Mouse (Mus musculus): Measurements from ENCODE around the gene Ebna1bp2. TPM values are rescaled to one million over a fixed set of nuclear protein-coding genes. Genes with fewer than 3 reads are reported as not detected.

Ebna1bp2 gene
- polyA plus RNA-seq, 1 experiment from 2014 or later: 61.0 TPM

- Histone ChIP-seq H3K9ac (replicated peaks) (peak overlapping the region; percentile 64), H3K4me2 (ENCODE audit: low read depth, low read length) (peak overlapping the region; percentile 83), H3K4me1 (ENCODE audit: insufficient read depth) (peaks cover 9% of the 10 kb centered on the region), H3K27me3 (ENCODE audit: insufficient read depth, low read length) (no peaks in the 10 kb centered on the region), H3K27ac (ENCODE audit: low read depth) (no peak overlapping the region; the same call in 1 of the 2 replicates), H3K4me3 (ENCODE audit: low read depth, low read length) (peak overlapping the region; percentile 77), H3K9me3 (ENCODE audit: low read length) (no peaks in the 10 kb centered on the region), H3K36me3 (replicated peaks; ENCODE audit: insufficient read depth, low read length) (peaks cover 26% of the 10 kb centered on the region)
- WGBS (ENCODE audit: insufficient replicate concordance): 0% methylated on average over 23 of the region's 23 CpGs
- ATAC-seq: peak; percentile 14; the same call in 1 of the 2 replicates
- no peak for DNase-seq
- TF ChIP-seq EP300 (IDR thresholded peaks at IDR 0.05; ENCODE audit: low read depth): no peak
- no peak for TF ChIP-seq CTCF (IDR thresholded peaks at IDR 0.05; ENCODE audit: low read depth)
Measured at GRCm38 (mm10) chr4:118620967-118621320, 345 bp downstream of the Ebna1bp2 start.

GRCm38 (mm10) chr4:118621781-118622180, 1.2 kb downstream of the Ebna1bp2 start:
- WGBS (ENCODE audit: insufficient replicate concordance): 56% methylated on average over 9 of the region's 9 CpGs
- DNase-seq: no peak
- Histone ChIP-seq H3K9ac (replicated peaks) (peak overlapping the region; percentile 64), H3K27me3 (ENCODE audit: insufficient read depth, low read length) (no peaks in the 10 kb centered on the region), H3K4me1 (ENCODE audit: insufficient read depth) (peaks cover 9% of the 10 kb centered on the region), H3K27ac (ENCODE audit: low read depth) (no peak overlapping the region), H3K4me2 (ENCODE audit: low read depth, low read length) (peak overlapping the region; percentile 83), H3K9me3 (ENCODE audit: low read length) (no peaks in the 10 kb centered on the region), H3K4me3 (ENCODE audit: low read depth, low read length) (peak overlapping the region; percentile 77), H3K36me3 (replicated peaks; ENCODE audit: insufficient read depth, low read length) (peaks cover 32% of the 10 kb centered on the region)
- TF ChIP-seq EP300 (IDR thresholded peaks at IDR 0.05; ENCODE audit: low read depth): no peak
- TF ChIP-seq CTCF (IDR thresholded peaks at IDR 0.05; ENCODE audit: low read depth): no peak
- ATAC-seq: no peak

- peaks cover 28% of the 10 kb centered on the region for H3K36me3 ChIP-seq (replicated peaks; ENCODE audit: insufficient read depth, low read length)
- no peak overlapping the region for H3K27ac ChIP-seq (ENCODE audit: low read depth)
- H3K4me3 ChIP-seq (ENCODE audit: low read depth, low read length): no peak overlapping the region
- H3K4me2 ChIP-seq (ENCODE audit: low read depth, low read length): no peak overlapping the region
- ATAC-seq (no peak), DNase-seq (no peak)
- H3K9ac ChIP-seq (replicated peaks): no peak overlapping the region
- H3K27me3 ChIP-seq (ENCODE audit: insufficient read depth, low read length): no peaks in the 10 kb centered on the region
- H3K9me3 ChIP-seq (ENCODE audit: low read length): no peaks in the 10 kb centered on the region
- H3K4me1 ChIP-seq (ENCODE audit: insufficient read depth): no peaks in the 10 kb centered on the region
- WGBS (ENCODE audit: insufficient replicate concordance): 84% methylated on average over 5 of the region's 5 CpGs
- TF ChIP-seq EP300 (IDR thresholded peaks at IDR 0.05; ENCODE audit: low read depth): no peak
- TF ChIP-seq CTCF (IDR thresholded peaks at IDR 0.05; ENCODE audit: low read depth): no peak
Measured at GRCm38 (mm10) chr4:118630261-118630660, 9.7 kb downstream of the Ebna1bp2 start.

- no peak overlapping the region for H3K9ac ChIP-seq (replicated peaks)
- DNase-seq: no peak
- H3K9me3 ChIP-seq (ENCODE audit: low read length): no peaks in the 10 kb centered on the region
- WGBS (ENCODE audit: insufficient replicate concordance): 39% methylated on average over 20 of the region's 20 CpGs
- no peak overlapping the region for H3K27ac ChIP-seq (ENCODE audit: low read depth)
- no peaks in the 10 kb centered on the region for H3K4me1 ChIP-seq (ENCODE audit: insufficient read depth)
- H3K4me3 ChIP-seq (ENCODE audit: low read depth, low read length): no peak overlapping the region
- no peak for ATAC-seq
- no peak overlapping the region for H3K4me2 ChIP-seq (ENCODE audit: low read depth, low read length)
- no peaks in the 10 kb centered on the region for H3K36me3 ChIP-seq (replicated peaks; ENCODE audit: insufficient read depth, low read length)
- TF ChIP-seq EP300 (IDR thresholded peaks at IDR 0.05; ENCODE audit: low read depth) (no peak), CTCF (IDR thresholded peaks at IDR 0.05; ENCODE audit: low read depth) (no peak)
- H3K27me3 ChIP-seq (ENCODE audit: insufficient read depth, low read length): no peaks in the 10 kb centered on the region
Measured at GRCm38 (mm10) chr4:118642346-118643190, 22.0 kb downstream of the Ebna1bp2 start.

- Histone ChIP-seq H3K9me3 (ENCODE audit: low read length) (no peaks in the 10 kb centered on the region), H3K36me3 (replicated peaks; ENCODE audit: insufficient read depth, low read length) (no peaks in the 10 kb centered on the region), H3K4me1 (ENCODE audit: insufficient read depth) (no peaks in the 10 kb centered on the region), H3K27ac (ENCODE audit: low read depth) (no peak overlapping the region), H3K9ac (replicated peaks) (no peak overlapping the region), H3K27me3 (ENCODE audit: insufficient read depth, low read length) (no peaks in the 10 kb centered on the region), H3K4me3 (ENCODE audit: low read depth, low read length) (no peak overlapping the region), H3K4me2 (ENCODE audit: low read depth, low read length) (no peak overlapping the region)
- DNase-seq (peak; percentile 75), ATAC-seq (no peak)
- 2% methylated on average over 2 of the region's 2 CpGs for WGBS (ENCODE audit: insufficient replicate concordance)
- TF ChIP-seq EP300 (IDR thresholded peaks at IDR 0.05; ENCODE audit: low read depth) (no peak), CTCF (IDR thresholded peaks at IDR 0.05; ENCODE audit: low read depth) (peak; percentile 88)
Measured at GRCm38 (mm10) chr4:118645234-118645633, 24.6 kb downstream of the Ebna1bp2 start.

GRCm38 (mm10) chr4:118658652-118659051, 38.1 kb downstream of the Ebna1bp2 start, which contains the start of gene Olfr62:
Olfr62 (plus strand) TSS chr4:118658952.
- no peak within 1 kb of the TSS for H3K27ac ChIP-seq (ENCODE audit: low read depth)
- no peaks in the 10 kb centered on the region for H3K36me3 ChIP-seq (replicated peaks; ENCODE audit: insufficient read depth, low read length)
- no peak for DNase-seq
- H3K4me1 ChIP-seq (ENCODE audit: insufficient read depth): no peaks in the 10 kb centered on the region
- TF ChIP-seq EP300 (IDR thresholded peaks at IDR 0.05; ENCODE audit: low read depth): no peak
- H3K4me3 ChIP-seq (ENCODE audit: low read depth, low read length): no peak within 1 kb of the TSS
- H3K4me2 ChIP-seq (ENCODE audit: low read depth, low read length): no peak within 1 kb of the TSS
- no peaks in the 10 kb centered on the region for H3K27me3 ChIP-seq (ENCODE audit: insufficient read depth, low read length)
- ATAC-seq: no peak
- no peak within 1 kb of the TSS for H3K9ac ChIP-seq (replicated peaks)
- no peaks in the 10 kb centered on the region for H3K9me3 ChIP-seq (ENCODE audit: low read length)

Other genes starting within 250 kb of the Ebna1bp2 start
- gene Szt2, start 211.5 kb upstream of the Ebna1bp2 start, polyA plus RNA-seq (2015; fragmentation: Nextera tagmentation; extraction: Ambion mirVana): 1.2 and 1.9 TPM in 2 replicates
- gene Med8, start 211.5 kb upstream of the Ebna1bp2 start, polyA plus RNA-seq (2015; fragmentation: Nextera tagmentation; extraction: Ambion mirVana): 55.2 and 59.7 TPM in 2 replicates
- gene Elovl1, start 192.7 kb upstream of the Ebna1bp2 start, polyA plus RNA-seq (2015; fragmentation: Nextera tagmentation; extraction: Ambion mirVana): 48.4 and 51.5 TPM in 2 replicates
- 53.9 and 63.0 TPM in 2 replicates for gene Cdc20, start 183.4 kb upstream of the Ebna1bp2 start, polyA plus RNA-seq (2015; fragmentation: Nextera tagmentation; extraction: Ambion mirVana)
- gene Mpl, start 163.3 kb upstream of the Ebna1bp2 start, polyA plus RNA-seq (2015; fragmentation: Nextera tagmentation; extraction: Ambion mirVana): 9.0 and 9.3 TPM in 2 replicates
- 7.1 and 8.2 TPM in 2 replicates for gene Tie1, start 130.7 kb upstream of the Ebna1bp2 start, polyA plus RNA-seq (2015; fragmentation: Nextera tagmentation; extraction: Ambion mirVana)
- gene 2610528J11Rik, start 93.8 kb upstream of the Ebna1bp2 start, polyA plus RNA-seq (2015; fragmentation: Nextera tagmentation; extraction: Ambion mirVana): 16.2 and 18.8 TPM in 2 replicates
- gene Tmem125, start 76.8 kb upstream of the Ebna1bp2 start, polyA plus RNA-seq (2015; fragmentation: Nextera tagmentation; extraction: Ambion mirVana): 3.7 and 4.4 TPM in 2 replicates
- 0.36 and 0.42 TPM in 2 replicates for gene Cfap57, start within 50 bp of the Ebna1bp2 start, polyA plus RNA-seq (2015; fragmentation: Nextera tagmentation; extraction: Ambion mirVana)
- gene Olfr62, start 38.2 kb downstream of the Ebna1bp2 start, polyA plus RNA-seq (2015; fragmentation: Nextera tagmentation; extraction: Ambion mirVana): not detected in 2 replicates
- not detected in 2 replicates for gene Olfr1342, start 72.0 kb downstream of the Ebna1bp2 start, polyA plus RNA-seq (2015; fragmentation: Nextera tagmentation; extraction: Ambion mirVana)
- not detected in 2 replicates for gene Olfr1341, start 82.7 kb downstream of the Ebna1bp2 start, polyA plus RNA-seq (2015; fragmentation: Nextera tagmentation; extraction: Ambion mirVana)
- gene Olfr1340, start 99.3 kb downstream of the Ebna1bp2 start, polyA plus RNA-seq (2015; fragmentation: Nextera tagmentation; extraction: Ambion mirVana): not detected in 2 replicates
- gene Olfr1339, start 111.4 kb downstream of the Ebna1bp2 start, polyA plus RNA-seq (2015; fragmentation: Nextera tagmentation; extraction: Ambion mirVana): not detected in 2 replicates
- not detected in 2 replicates for gene Olfr1338, start 137.9 kb downstream of the Ebna1bp2 start, polyA plus RNA-seq (2015; fragmentation: Nextera tagmentation; extraction: Ambion mirVana)
- not detected in 2 replicates for gene Olfr1337, start 161.8 kb downstream of the Ebna1bp2 start, polyA plus RNA-seq (2015; fragmentation: Nextera tagmentation; extraction: Ambion mirVana)
- gene Olfr1335, start 189.1 kb downstream of the Ebna1bp2 start, polyA plus RNA-seq (2015; fragmentation: Nextera tagmentation; extraction: Ambion mirVana): not detected in 2 replicates
- not detected in 2 replicates for gene Olfr1333, start 215.5 kb downstream of the Ebna1bp2 start, polyA plus RNA-seq (2015; fragmentation: Nextera tagmentation; extraction: Ambion mirVana)
- not detected in 2 replicates for gene Olfr1331, start 243.8 kb downstream of the Ebna1bp2 start, polyA plus RNA-seq (2015; fragmentation: Nextera tagmentation; extraction: Ambion mirVana)

Measured in liver, postnatal 0 days (tissue).